ENCODE assay signal across 8 mouse cellular contexts in the genomic region with DNA sequence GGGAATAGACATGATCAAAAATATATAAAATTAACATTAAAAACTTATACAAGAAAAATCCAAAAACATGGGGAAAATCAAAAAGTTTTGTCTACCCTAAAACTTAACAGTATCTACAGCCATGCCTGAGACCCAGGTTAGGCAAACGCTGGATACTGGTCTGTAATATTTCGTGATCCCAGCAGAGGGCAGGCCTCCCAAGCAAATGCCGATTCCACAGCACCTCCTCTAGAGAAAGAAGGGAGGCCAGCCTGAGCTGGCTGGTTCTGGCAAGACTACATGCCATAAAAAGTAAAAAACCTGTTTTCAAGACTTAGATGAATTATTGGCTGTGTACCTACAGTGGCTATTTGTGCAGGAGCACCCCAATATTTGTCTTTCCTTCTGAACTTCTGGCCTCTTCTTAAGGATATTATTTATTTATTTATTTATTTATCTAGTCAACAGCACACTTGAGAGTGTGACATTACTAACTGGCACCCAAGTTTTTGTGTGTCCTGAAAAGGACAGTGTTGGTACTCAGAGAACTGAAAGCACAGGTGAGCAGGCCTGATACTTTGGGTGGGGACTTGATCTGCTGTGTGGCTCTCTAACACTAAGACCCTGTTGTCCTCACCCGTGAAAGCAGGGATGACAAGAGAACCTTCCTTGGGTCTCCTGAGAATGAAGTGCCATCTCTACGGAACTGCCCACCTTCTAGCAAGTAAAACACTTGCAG.
DNase-seq lines count a peak whose midpoint lies in the region; ATAC-seq and TF ChIP-seq lines count a peak whose summit lies in the region.

No protein-coding gene starts in this region.

- H3K4me1 ChIP-seq in bone marrow, adult 2 months (ENCODE audit: control insufficient read depth, insufficient read depth, low read length), result no peaks in the 10 kb centered on the region
- peaks cover 13% of the 10 kb centered on the region for H3K4me1 ChIP-seq in embryonic fibroblast, embryonic 13.5 days (ENCODE audit: control insufficient read depth, insufficient read depth, low read length)
- peaks cover 12% of the 10 kb centered on the region for H3K4me1 ChIP-seq in heart, embryonic 11.5 days (ENCODE audit: control insufficient read depth, insufficient read depth, low read length)
- 0 out of 2 replicates have a peak, but pooled peaks cover 5% of the 10 kb centered on the region for H3K4me1 ChIP-seq in liver, embryonic 11.5 days (replicated peaks; ENCODE audit: control insufficient read depth, insufficient read depth, low read length)
- peaks cover 4% of the 10 kb centered on the region; the same call in 1 of the 2 replicates for H3K4me1 ChIP-seq in stomach, embryonic 14.5 days (ENCODE audit: control insufficient read depth, insufficient read depth, low read length)

- peak; percentile 87 for TF ChIP-seq CTCF in bone marrow, adult 2 months (IDR thresholded peaks at IDR 0.05; ENCODE audit: control insufficient read depth, insufficient read depth, low read length)
- TF ChIP-seq CTCF in embryonic fibroblast, embryonic 13.5 days (IDR thresholded peaks at IDR 0.05; ENCODE audit: borderline replicate concordance, insufficient read depth, low read length), result peak; percentile 69; the same call in 1 of the 2 replicates

- no peaks in the 10 kb centered on the region for H3K36me3 ChIP-seq in heart, embryonic 11.5 days (ENCODE audit: control insufficient read depth, insufficient read depth, low read length)
- H3K36me3 ChIP-seq in liver, embryonic 11.5 days (ENCODE audit: control insufficient read depth, insufficient read depth, low read length), result no peaks in the 10 kb centered on the region
- H3K36me3 ChIP-seq in stomach, embryonic 14.5 days (ENCODE audit: control insufficient read depth, insufficient read depth, low read length), result no peaks in the 10 kb centered on the region

- H3K4me2 ChIP-seq in heart, embryonic 11.5 days, result no peak overlapping the region
- no peak overlapping the region for H3K4me2 ChIP-seq in liver, embryonic 11.5 days
- no peak overlapping the region for H3K4me2 ChIP-seq in stomach, embryonic 14.5 days (replicated peaks; ENCODE audit: low read depth, low read length)

- no peaks in the 10 kb centered on the region for H3K27me3 ChIP-seq in heart, embryonic 11.5 days (ENCODE audit: control insufficient read depth, insufficient read depth, low read length)
- no peaks in the 10 kb centered on the region for H3K27me3 ChIP-seq in liver, embryonic 11.5 days (replicated peaks; ENCODE audit: control insufficient read depth, insufficient read depth, low read length)
- no peaks in the 10 kb centered on the region for H3K27me3 ChIP-seq in stomach, embryonic 14.5 days (ENCODE audit: control insufficient read depth, insufficient read depth, low read length)

- no peak overlapping the region for H3K27ac ChIP-seq in bone marrow, adult 2 months (ENCODE audit: control insufficient read depth, insufficient read depth, low read depth, low read length, poor library complexity)
- H3K27ac ChIP-seq in embryonic fibroblast, embryonic 13.5 days (ENCODE audit: insufficient read depth, low read length), result no peak overlapping the region
- H3K27ac ChIP-seq in heart, embryonic 11.5 days (ENCODE audit: low read depth, low read length), result no peak overlapping the region
- H3K27ac ChIP-seq in liver, embryonic 11.5 days (ENCODE audit: low read depth, low read length), result no peak overlapping the region
- H3K27ac ChIP-seq in stomach, embryonic 14.5 days (ENCODE audit: low read length), result no peak overlapping the region

- WGBS in bone marrow, adult 2 months, result 29% methylated on average over 5 of the region's 5 CpGs
- WGBS in heart, embryonic 11.5 days (ENCODE audit: insufficient replicate concordance), result 26% methylated on average over 5 of the region's 5 CpGs
- WGBS in liver, embryonic 11.5 days, result 34% methylated on average over 5 of the region's 5 CpGs
- 32% methylated on average over 5 of the region's 5 CpGs for WGBS in stomach, embryonic 14.5 days

- no peak overlapping the region for H3K9ac ChIP-seq in heart, embryonic 11.5 days (ENCODE audit: low read depth, low read length)
- H3K9ac ChIP-seq in liver, embryonic 11.5 days (ENCODE audit: low read depth, low read length), result no peak overlapping the region
- H3K9ac ChIP-seq in stomach, embryonic 14.5 days (replicated peaks; ENCODE audit: low read depth, low read length), result no peak overlapping the region

- no peak overlapping the region for H3K4me3 ChIP-seq in bone marrow, adult 2 months (replicated peaks; ENCODE audit: control insufficient read depth, low read depth, low read length)
- no peak overlapping the region for H3K4me3 ChIP-seq in embryonic fibroblast, embryonic 13.5 days (ENCODE audit: insufficient read depth, low read length)
- no peak overlapping the region for H3K4me3 ChIP-seq in heart, embryonic 11.5 days (ENCODE audit: low read depth, low read length)
- no peak overlapping the region for H3K4me3 ChIP-seq in liver, embryonic 11.5 days (ENCODE audit: low read depth, low read length)
- H3K4me3 ChIP-seq in stomach, embryonic 14.5 days (ENCODE audit: low read depth, low read length), result no peak overlapping the region

- DNase-seq in A20 (ENCODE audit: low read depth, low spot score), result peak; percentile 56
- DNase-seq in kidney, postnatal 14 days, result peak; percentile 89
- DNase-seq in liver, embryonic 11.5 days (ENCODE audit: low spot score), result peak; percentile 62
- DNase-seq in neural tube, embryonic 10.5 days (ENCODE audit: extremely low spot score, low spot score), result peak; percentile 77

- peak; percentile 60; the same call in 1 of the 2 replicates for ATAC-seq in heart, embryonic 11.5 days (replicated peaks; ENCODE audit: insufficient number of reproducible peaks, low FRiP score, low TSS enrichment)
- peak; percentile 74; the same call in 1 of the 2 replicates for ATAC-seq in liver, embryonic 11.5 days (replicated peaks; ENCODE audit: low FRiP score)
- ATAC-seq in stomach, embryonic 14.5 days (ENCODE audit: insufficient number of reproducible peaks, insufficient read depth, low FRiP score, low read depth), result peak; percentile 78; the same call in 1 of the 2 replicates

- no peaks in the 10 kb centered on the region for H3K9me3 ChIP-seq in heart, embryonic 11.5 days (replicated peaks; ENCODE audit: control insufficient read depth, low read length)
- H3K9me3 ChIP-seq in liver, embryonic 11.5 days (ENCODE audit: control insufficient read depth, low read length), result no peaks in the 10 kb centered on the region
- H3K9me3 ChIP-seq in stomach, embryonic 14.5 days (ENCODE audit: control insufficient read depth, low read depth, low read length), result no peaks in the 10 kb centered on the region

- TF ChIP-seq POLR2A in bone marrow, adult 2 months (IDR thresholded peaks at IDR 0.05; ENCODE audit: borderline replicate concordance, control insufficient read depth, low read depth, low read length), result no peak
- TF ChIP-seq POLR2A in embryonic fibroblast, embryonic 13.5 days (IDR thresholded peaks at IDR 0.05; ENCODE audit: low read depth, low read length), result no peak
